Mouse (Mus musculus) fibroblast of lung, adult 2 months (primary cell): ENCODE measurements at regions not wholly inside any gene's neighbourhood (a gene's known extent, or its start where the extent isn't known, plus 50 kb on each side); places are given as distances from the start of the nearest gene placed in this dataset.

Source experiments
- DNase-seq: peaks from one replicate; pipeline ENCODE4 v3.0.0-alpha.2; 2011; ENCODE audit warnings: low read depth

- DNase-seq, result no peak
These were observed 106.4 kb downstream of the Vapb start for GRCm38 (mm10) chr2:173843671-173844070.

- DNase-seq, result no peak
These were observed 107.2 kb downstream of the Vapb start for GRCm38 (mm10) chr2:173844524-173844923.

GRCm38 (mm10) chr2:173845155-173846029 lies 108.1 kb downstream of the Vapb start:
- DNase-seq, result peak; percentile 14

GRCm38 (mm10) chr2:173851054-173851453 lies 113.7 kb downstream of the Vapb start:
- no peak for DNase-seq

- no peak for DNase-seq
These were observed 116.9 kb downstream of the Vapb start for GRCm38 (mm10) chr2:173854172-173854723.

GRCm38 (mm10) chr2:173854846-173855245 lies 117.5 kb downstream of the Vapb start:
- no peak for DNase-seq

DNA sequence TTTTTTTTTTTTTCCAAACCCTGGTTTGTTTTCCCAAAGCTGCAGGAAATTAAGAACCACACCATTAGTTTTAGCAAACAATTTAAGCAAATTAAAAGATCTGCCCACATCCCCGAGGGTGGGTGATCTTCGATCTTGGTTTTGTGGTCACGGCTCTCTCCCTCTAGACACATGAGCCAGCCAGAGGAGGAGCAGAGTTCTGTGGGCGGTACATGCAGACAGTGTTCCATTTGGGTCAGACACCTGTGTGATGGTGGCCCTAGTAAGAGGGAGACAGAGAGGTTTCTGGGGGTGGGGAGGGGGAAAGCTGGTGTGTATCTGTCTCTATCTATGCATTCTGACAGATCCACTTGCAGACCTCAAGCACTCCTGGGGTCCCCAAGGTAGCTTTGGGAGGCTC lies 118.0 kb downstream of the Vapb start:
- DNase-seq, result no peak

DNA sequence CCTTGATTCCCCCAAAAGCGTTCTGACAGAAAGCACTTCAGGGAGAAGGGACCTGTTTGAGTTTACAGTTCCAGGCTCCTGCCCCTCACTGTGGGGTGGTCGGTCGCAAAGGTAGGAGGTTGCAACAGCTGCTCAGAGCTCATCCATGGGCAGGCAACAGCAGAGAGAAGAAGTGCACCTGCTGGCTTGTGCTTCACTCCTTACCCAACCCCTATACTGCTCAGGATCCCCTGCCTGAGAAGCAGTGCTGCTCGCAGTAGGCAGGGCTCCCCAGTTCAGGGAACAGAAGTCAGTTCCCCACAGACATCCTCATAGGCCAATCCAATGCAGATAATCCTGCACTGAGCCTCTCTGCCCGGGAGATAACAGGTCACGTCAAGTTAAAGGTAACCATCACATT lies 119.7 kb downstream of the Vapb start:
- DNase-seq, result no peak

DNA sequence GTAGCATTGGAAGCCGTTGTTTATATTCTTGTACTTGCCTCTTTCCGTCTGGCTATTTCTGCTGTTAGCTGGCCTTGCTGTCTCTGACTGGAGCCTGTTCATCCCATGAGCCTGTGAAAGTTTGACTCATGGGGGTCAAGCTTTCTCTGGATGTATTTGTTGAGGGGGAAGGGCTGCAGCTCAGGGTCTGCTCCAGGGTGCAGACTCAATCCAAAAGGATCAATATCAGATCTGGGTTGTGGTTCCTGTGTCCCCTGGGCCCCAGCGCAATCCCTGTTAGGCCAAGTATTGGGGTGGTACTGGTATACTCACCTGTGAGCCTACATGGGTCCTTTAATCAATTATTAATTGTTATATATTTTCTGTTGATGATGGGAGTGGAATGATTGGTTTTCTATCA lies 135.7 kb downstream of the Vapb start:
- no peak for DNase-seq
